Mouse (Mus musculus) spleen, adult 18-20 months (tissue): ENCODE results near the gene Eif4b.

Source experiments
- DNase-seq, 2 experiments: peaks; one replicate each; pipeline ENCODE4 v3.0.0; 2022; ENCODE audit warnings: mixed read lengths in 2 of 2

Gene Eif4b

DNA sequence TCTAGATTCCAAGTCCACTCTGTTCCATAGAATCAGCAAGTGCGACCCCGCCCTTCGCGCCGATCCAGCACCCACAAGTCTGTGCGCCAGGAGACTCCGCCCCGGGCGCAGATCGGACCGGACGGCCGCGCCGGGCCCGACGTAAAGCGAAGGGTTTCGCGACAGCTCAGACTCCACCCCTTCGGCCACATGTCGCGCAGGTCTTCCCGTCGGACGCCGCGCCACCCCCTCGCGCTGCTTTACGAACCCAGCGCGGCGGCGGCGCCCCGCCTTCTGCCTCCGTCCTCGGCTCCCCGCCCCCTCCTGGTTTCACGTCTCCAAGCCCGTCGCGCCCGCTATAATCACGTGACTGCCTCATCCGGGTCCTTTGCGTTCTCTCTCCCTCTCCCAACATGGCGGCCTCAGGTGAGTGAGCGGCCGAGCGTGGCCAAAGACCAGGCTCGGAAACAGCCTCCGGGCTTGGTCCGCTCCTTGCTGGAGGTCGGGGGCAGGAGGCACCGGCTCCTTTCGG lies at the start of gene Eif4b:
TSS of gene Eif4b (plus strand) at position 215 of the 511 bp plus-strand sequence.
- DNase-seq = peak; percentile 97 to 98

GRCm38 (mm10) chr15:102023888-102024287 lies 49.7 kb upstream of the Eif4b start:
- no peak for DNase-seq

DNA sequence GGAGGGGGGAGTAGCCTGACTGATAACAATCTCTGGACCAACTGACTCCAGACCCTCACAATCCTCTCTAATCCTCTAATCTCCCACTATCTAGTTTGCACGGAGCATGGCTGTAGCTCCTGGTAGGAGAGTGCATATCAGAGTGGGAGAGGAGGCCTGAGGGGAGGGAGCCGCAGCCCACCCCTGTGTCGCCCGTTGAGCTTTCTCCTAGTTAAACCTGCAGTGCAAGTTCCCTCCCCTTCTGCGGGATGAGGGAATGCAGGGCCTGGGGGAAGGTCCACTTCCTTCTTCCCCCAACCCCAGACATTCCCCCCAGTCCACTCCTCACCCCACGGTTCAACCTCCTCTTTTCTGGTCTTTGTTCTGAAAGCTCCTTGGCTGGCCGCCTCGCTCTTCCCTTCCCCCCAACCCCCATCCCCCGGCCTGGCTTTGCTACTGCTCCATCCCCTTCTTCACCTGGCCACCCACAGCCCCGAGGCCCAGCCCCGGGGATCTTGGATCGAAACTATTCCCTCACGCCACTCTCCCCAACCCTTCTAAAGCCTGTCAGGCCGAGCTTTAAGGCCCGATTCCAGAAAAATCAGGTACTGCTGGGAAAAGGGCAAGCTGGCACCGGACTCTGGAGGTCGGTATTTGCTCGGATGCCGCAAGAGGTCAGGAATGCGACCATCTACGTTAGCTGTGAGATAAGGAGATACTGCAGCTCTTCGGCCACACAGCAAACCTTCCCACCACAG lies 48.3 kb upstream of the Eif4b start:
- DNase-seq = no peak

- no peak for DNase-seq
These were observed 47.1 kb upstream of the Eif4b start for GRCm38 (mm10) chr15:102026430-102026829.

DNA sequence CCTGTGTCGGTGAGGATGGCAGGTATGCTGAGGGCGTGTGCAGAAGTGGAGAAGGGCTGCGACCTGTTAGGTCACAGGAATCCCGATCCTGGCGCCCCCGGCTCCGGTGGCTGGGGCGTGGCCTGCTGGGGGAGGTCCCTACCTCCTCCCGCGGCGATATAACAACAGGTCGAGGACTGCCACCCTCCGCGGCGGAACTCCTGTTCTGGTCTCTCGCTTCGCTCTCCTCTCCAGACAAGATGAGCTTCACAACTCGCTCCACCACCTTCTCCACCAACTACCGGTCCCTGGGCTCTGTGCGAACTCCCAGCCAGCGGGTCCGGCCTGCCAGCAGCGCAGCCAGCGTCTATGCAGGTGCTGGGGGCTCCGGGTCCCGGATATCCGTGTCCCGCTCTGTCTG lies 45.5 kb upstream of the Eif4b start, which contains the start of gene Krt18:
TSS of gene Krt18 (plus strand) at position 141 of the 400 bp plus-strand sequence.
- DNase-seq = peak in 1 of 2 experiments; percentile 5

DNA sequence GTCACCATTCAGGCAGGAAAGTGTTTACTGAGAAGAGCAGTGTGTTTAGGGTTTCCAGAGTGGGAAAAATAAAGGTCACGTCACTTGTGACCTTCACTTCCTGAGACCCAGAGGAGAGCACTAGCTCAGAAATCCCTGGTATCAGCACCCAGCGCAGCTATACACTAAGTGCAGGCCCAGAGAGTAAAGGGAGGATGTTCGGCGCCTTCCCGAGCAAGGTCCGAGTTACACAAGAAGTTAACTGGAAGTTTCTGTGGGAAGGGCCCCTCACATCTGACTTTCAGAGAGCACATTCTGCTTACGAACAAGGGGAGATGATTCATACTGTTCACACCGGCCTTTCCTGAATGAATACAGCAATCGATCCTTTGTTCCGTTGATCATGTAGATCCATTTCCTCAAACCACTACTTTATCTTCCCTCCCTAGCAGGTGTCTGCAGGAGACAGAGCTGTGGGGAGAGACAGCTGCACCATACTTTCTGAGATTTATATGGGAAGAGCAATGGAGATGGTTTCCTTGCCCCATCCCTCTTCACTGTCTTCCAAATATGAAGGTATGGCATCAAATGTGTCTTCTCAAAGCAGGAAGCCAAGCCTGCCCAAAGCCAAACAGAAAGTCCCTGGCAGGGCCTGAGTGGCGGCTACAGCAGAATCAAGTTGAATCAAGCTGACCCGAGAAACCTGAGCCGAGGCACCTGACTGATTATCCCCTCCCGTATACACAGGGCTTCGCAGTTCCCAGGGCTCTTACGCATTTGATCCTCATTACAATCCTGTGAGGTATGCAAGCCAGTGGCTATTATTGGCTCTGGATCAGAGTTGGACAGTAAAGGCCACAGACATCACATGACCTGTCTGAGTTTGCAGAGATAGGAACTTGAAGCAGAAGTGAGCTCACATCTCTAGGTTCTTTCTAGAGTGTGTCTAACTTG lies 39.2 kb upstream of the Eif4b start:
- no peak for DNase-seq

DNA sequence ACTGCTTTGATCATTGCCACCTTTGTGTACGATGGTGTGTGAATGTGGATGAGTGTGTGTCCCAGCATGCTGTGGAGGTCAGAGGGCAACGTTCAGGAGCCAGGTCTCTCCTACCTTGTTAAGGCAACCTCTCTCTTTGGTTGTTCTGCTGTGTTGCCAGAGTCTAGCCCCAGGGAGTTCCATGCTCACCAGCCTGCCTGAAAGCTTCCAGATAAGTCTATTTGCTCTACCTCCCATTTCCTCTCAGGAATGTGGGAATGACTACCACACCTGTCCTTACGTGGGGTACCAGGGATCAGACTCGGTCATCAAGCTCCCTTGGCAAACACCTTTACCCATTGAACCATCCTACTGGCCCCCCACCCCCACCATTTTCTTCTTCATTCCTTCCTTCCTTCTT lies 33.3 kb upstream of the Eif4b start:
- DNase-seq = no peak

DNA sequence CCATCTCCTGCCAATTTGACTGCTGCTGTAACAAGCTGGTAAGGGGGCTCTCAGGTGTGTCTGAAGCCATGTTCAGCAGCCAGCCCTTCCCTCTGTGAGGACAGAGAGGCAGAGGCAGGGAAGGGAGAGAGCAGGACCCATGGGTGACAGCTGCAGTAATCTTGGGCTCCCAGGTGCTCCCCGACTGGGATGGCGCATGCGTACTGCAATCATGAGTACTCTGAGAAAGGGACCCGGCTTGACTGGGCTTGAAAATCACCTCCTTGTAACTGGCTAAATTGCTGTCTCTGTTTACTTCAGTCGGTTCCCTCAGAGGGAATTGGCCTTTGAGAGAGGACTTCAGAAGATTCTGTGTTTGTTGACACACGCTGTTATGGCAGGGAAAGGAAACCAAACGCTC lies 31.6 kb upstream of the Eif4b start:
- DNase-seq = no peak

DNA sequence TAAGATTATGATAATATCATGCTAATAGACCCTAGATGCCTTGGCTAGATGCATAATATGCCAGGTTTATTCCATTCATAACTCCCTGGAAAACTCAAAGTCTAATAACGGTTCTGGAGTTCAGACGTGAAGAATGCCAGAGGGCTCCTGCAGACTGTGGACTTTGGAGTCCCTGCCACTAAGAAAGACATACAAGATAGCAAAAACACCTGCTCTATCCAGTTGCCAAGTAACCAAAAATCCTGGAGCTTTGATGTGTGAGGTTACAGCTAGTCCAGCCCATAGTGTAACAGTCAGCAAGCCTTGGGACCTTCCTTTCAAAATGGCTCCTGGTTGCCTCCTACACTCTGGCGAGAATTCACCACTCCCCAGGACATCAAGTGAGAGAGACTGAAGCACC lies 28.8 kb upstream of the Eif4b start:
- DNase-seq = no peak

DNA sequence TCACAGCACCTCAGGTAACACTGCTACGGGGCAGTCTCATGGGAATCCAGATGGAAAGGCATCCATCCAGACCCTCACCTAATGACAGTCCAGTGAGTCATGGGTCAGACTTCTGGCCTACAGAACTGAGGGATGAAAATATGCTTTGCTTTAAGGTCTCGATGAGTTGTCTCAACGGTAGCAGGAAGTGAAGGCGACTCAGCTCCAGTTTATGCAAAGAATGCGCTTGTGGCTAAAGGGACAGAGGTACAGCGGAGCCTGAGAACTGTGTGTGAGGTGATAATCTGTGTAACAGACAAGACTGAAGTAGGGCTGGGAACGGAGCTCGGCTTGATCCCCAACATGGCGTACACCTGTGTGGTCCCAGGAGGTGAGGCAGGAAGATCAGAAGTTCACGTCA lies 27.9 kb upstream of the Eif4b start:
- DNase-seq = no peak

DNA sequence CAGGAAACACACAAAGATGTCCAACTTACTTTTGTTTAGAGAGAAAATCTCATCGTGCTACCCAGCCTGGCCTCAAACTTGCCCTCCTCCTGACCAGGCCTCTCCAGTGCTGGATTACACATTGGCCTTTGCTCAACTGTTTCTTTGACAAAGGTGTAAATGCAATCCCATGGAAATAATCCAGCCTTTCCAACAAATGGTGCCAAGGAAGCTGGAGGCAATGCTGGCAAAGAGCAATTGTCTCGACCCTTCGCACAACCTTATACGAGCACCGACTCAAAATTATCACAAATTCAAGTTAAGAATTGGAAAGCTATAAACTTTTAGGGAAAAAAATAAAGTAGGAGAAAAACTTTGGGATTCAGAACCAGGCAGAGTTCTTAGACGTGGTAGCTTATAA lies 25.6 kb upstream of the Eif4b start:
- DNase-seq = no peak

- DNase-seq = no peak
These were observed 23.7 kb upstream of the Eif4b start for GRCm38 (mm10) chr15:102049871-102050270.

- DNase-seq = no peak
These were observed 21.5 kb upstream of the Eif4b start for GRCm38 (mm10) chr15:102051920-102052683.

GRCm38 (mm10) chr15:102056495-102057174 lies 16.9 kb upstream of the Eif4b start:
- DNase-seq = no peak

DNA sequence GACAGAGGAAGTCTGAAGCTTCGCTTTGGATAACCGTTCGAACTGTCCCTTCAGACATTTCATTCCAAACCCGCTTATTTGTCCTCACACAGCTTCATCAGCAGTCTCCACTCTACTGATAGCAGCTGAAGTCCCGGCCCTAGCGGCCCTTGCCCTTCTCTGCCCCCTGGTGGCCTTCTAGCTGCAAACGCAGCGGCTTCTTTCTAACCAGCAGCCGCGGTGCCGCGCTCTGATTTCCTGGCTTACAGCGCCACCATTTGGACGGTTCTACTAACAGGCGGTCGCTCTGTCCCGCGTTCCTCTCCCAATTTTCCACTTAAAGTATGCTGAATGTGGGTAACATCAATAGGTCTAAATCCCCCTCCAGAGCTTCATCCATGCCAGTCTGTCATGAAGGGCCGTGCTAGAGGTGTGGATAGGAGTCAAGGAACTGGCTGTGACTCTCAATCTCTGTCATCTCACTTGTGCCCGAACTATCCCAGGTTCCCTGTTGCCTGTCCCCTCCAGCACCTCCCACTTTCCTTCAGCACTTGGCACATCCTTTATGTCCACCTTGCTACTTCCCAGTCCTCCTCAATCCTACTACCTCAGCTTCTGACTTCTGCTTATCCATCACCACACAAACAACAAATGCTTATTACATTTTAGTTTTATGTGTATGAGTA lies 7.8 kb upstream of the Eif4b start:
- DNase-seq = peak; percentile 76 to 89

- DNase-seq = no peak
These were observed 2.8 kb upstream of the Eif4b start for GRCm38 (mm10) chr15:102070476-102071467.

DNA sequence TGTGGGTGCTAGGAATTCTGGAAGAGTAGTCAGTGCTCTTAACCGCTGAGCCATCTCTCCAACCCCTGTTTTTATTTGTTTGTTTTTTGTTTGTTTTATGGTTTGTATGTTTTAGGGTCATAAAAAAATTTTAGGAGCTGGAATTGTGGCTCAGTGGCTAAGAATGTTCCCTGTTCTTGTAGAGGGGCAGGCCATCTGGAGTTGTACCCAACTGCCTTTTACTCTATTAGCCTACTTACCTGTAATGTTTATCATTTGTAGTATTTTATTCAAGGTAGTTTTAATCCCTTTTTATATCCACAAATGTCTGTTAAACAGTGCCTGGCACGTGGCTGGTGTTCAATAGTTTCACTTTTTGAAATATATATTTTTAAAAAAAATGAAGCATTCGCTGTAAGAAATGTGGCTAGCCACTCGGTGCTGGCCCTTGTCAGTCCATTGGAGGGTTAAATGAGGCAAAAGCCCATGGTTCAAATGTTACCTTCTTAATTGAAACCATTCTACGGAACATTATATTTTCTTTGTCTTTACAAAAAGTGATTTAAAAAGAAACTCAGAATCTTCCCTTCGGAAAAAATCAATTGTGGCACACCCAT lies 512 bp upstream of the Eif4b start:
- DNase-seq = no peak

DNA sequence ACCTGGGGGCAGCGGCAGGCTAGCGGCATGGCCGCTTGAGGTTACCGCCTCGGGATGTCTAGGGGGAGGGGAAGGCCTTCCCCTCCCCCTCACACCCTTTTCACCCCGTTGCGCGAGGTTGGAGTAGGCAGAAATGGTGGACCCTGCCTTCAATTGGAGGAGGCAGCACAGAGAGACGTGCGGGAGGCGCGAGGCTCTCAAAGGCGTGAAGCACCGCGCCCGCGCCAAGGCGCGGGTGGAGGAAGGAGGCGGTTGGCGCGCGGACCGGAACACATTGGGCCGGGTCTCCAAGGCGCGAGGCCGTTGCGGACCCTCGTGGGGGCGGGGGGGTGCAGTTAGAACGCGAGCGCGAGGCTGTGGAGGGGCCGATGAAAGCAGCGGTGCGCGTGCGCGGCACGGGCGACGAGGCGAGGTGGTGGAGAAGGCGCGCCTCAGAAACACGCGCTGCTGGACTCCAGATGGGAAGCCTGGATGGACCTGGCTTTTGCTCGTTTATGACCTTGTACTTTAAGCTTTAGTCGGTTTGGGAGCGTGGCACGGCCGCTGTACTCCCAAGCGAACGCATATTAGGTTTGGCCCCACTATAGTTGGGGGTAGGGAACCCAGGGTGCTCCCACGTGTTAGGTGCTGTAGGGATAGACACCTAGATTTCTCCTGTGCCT lies 628 bp downstream of the Eif4b start:
- peak; percentile 56 to 65 for DNase-seq

- no peak for DNase-seq
These were observed 1.5 kb downstream of the Eif4b start for GRCm38 (mm10) chr15:102074876-102075585.
